Mouse (Mus musculus) urinary bladder, adult 2 months (tissue): Measurements from ENCODE around the gene Klhl8. TPM values are rescaled to one million over a fixed set of nuclear protein-coding genes. Genes with fewer than 3 reads are reported as not detected.

Source experiments
- DNase-seq: peaks from one replicate; pipeline ENCODE4 v3.0.0; 2022; ENCODE audit warnings: low spot score
- polyA plus RNA-seq: library from polyadenylated mRNA; depleted of rRNA; stranded (reverse); fragments of >200 nt; gene quantifications from 2 replicates; pipeline ENCODE4 v1.2.3, GENCODE M21; 2012

The Klhl8 gene
- polyA plus RNA-seq, 1 experiment = 11.6 TPM

DNA sequence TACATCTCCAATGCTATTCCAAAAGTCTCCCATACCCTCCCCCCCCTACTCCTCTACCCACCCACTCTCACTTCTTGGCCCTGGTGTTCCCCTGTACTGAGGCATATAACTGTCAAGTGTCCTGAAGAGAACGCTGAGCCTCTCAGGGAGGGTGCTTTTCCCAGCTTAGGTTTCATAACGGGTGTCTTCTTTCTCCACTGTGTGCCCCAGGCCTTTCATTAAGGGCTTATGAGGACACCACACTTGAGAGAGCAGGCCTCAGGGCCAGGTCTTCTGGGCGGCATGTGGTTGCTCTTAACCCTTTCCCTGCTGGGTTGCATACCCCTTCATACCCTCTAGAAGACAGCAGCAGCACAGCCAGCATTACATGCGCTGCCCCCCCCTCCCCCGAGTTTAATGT is 64.5 kb downstream of the Klhl8 start:
- DNase-seq = no peak

DNA sequence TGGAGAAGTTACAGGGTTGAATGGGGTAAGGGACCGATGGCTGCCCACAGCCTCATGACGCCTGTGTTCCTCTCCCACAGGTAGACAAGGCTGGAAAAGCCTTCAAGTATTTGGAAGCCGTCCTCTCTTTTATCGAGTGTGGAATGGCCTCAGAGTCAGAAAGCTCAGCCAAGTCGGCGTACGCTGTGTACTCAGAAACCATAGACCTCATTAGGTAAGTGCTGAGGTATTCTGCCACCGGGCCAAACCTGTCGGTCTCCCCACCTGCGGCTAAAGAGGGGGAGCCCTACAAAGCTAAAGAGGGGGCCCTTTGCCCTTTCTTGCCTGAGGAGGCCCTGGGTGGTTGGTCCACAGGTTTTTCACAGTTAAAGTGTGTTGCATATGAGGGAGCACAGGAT is 64.9 kb downstream of the Klhl8 start:
- no peak for DNase-seq

DNA sequence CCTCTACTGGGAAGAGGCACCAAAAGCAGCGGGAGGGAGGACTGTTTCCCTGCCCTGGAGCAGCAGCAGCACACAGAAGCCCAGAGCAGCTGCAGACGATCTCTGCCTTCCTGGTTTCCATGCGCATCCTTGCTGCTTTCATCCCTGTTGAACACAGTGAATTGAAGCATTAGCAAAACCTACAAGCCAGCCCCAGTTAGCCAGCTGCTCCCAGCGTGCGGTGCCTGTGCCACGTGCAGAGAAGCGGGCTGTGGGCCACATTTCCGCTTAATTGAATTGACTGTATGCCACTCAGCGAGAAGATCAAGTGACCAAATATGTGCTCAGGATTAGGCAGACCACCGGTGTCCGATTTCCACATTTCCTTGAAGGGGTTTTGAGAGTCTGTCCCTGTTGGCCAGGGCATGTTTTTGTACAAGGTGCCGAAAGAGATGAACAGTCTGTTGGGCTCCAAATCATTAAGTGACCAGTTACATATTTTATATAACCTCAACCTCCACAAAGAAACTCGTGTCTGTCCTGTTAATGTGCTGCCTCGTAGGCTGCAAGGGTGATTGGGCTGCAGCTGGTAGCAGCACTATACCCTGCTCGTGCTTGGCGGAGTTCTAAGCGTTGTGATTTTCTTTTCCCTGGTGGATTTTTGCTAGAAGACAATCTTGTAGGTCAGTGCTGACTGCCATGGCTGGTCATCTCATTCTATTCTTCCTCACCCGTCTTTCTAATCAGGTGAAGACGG is 65.5 kb downstream of the Klhl8 start:
- no peak for DNase-seq

DNA sequence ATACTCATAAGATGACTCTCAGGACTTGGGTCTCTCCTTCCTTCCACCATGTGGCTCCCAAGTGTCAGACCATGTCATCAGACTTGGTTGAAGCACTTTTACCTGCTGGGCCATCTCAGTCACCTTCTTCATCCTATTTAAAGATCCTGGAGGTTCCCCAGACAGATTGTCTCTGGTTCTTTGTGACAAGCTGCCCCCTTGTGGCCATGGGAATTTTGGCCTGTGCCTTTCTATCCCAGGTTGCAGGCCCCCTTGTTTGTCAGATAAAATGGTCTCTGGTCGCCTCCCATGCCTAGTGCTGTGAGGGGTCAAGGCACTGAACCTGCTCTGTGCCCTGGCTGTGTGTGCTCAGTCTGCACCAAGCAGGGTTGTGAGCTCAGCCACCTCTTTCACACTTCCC is 67.1 kb downstream of the Klhl8 start:
- DNase-seq = no peak

DNA sequence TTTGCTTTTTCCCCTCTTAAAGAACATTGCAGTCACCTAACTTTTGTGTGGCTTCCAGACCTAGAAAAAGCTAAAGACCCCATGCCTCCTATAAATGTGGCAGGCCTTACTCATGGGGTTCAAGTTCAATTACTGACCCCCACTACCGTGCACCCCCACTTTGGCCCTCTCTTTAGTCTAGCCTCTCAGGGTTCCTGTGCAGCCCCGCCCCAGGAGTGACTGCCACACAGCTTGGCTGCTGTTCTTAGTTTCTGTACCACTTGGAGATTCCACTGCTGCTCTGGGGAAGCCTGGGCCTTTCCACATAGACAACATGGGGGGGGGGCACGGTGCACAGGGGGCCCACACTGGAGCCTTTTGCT is 71.8 kb downstream of the Klhl8 start:
- DNase-seq = no peak

DNA sequence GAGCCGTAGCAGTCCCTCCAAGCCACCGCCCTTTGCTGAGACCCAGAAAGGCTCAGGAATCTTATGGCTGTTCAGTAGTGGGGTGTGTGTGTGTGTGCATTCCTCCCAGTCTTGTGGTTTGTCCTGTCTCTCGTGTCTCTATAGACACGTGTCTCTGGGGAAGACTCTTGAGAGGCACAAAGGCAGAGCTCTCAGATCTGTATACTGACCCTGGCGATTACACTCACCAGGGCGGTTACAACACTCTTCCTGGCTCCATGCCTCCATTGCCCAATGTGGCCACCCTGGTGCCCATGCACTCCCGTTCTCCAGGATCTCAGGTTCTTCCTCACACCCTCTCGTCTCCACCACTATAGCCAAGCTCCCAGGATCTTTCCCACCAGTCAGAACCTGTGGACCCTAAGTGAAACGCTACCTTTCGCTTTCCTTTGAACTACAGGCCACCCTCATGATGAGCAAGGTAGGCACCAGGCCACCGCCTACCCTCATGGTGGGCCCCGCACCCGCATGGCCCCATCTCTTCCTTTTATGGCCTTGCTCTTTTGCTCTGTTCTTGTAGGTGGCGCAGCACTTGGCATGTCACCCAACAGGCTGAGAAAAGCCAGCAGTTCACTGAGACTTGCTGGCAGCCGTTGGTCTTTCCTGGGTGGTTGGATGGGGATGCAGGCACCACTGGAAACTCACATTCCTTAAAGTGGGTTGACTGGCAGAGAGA is 72.4 kb downstream of the Klhl8 start:
- no peak for DNase-seq

DNA sequence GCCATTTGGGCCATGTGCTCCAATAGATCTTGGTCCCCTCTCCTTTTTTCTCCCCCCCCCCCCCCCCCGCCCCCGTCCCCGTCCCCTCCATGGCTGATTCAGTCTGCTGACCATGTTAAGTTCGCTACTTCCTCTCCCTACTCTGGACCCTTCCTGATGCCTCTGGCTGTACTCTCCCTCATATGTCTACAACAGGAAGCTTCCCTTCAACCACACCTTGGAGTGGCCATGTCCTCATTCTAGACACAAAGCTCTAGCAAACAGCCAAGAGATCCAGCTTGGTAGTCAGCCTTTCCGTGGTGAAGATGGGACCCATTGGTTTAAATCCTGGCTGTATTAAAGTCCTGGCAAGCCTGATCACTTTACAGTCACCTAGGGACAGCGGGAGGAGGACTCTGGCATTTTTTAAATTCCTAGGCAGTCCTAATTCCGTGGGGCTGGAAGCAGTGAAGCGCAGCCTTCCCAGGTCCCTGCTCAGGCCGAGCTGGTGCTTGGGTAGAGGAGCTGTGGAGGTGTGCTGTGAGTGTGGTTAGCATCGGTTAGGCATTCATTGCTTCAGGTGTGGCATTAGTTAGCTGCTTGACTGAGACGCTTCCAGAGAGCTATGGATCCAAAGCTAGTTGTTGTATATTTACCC is 74.8 kb downstream of the Klhl8 start:
- DNase-seq = no peak

DNA sequence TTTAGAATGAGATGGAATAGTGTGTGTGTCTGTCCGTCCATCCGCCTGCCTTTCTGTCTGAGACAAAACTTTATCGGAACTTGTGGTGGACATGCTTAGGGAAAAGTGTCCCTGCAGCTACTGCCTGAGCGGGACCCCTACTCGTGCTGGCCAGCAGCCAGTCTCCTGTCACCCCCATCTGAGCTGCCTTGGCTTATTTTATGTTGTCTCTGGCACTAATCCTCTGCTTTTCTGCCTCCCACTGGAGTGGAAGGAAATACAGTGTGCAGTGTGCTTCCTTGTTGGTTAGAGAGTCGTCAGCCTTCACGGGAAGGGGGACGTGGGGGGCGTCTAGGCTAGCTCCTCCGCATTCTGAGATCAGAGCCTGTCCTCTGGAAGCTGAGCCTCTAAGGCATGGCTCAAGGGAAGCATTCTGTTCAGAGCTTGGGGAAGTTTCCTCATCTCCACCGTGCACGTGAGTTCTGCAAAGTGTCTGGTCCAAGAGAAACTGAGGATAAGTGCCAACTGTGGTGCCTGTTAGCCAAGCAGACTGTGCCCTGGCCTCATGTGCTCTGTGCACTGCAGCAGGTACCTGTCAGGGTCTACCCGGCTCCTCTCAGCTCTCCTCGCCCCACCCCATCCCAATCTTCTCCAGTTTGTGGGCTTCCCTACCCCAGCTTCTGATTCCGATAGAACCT is 75.5 kb downstream of the Klhl8 start:
- DNase-seq = no peak

DNA sequence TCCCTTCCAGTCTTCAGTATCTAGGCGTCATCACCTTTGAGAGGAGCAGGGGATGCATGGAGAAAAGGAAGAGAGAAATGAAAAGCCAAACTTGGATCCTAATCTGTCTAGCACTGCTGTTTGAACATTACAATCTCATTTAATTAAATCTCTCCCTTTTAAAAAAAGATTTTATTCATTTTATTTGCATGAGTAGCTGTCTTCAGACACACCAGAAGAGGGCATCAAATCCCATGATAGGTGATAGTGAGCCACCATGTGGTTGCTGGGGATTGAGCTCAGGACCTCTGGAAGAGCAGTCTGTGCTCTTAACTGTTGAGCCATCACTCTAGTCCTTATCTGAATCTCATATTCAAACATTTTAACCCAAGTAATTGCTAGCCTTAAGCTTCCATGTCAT is 80.2 kb downstream of the Klhl8 start:
- no peak for DNase-seq

DNA sequence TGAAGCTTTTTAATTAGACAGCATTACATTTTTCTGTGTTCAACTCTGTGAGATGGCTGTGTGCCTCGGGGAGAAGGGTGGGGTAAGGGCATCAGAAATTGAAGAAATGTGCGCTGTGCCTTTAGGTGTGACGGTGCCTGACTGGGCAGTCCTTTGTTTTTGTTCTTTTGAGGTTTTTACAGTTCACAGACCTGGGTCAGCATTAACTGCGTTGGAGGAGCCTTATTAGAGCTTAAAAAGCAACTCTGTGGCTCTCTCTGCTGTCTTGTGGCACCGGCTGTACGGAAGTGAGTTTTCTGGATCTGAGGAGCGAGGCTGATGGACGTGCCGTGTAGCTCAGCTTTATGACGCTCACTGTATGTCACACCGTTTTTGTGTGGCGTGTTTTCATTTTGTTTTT is 81.9 kb downstream of the Klhl8 start:
- no peak for DNase-seq

DNA sequence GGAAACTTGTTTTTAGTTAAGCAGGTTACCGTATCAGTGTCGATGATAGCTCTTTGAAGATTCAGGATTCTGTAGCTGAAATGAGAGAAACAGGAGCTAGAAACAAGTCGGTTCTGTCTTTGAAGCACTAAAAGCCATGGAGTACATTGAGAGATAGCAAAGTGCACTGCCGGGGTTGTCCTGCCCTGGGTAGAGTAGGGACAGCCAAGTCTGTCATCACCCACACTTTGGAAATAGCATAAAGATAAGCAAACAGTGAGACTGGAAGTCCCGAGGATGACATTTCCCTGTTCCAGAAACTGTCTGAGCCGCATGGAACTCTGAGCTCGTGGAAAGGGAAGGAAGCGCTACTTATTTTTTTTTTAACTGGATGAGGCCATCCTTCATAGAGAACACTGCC is 82.3 kb downstream of the Klhl8 start:
- DNase-seq = no peak

DNA sequence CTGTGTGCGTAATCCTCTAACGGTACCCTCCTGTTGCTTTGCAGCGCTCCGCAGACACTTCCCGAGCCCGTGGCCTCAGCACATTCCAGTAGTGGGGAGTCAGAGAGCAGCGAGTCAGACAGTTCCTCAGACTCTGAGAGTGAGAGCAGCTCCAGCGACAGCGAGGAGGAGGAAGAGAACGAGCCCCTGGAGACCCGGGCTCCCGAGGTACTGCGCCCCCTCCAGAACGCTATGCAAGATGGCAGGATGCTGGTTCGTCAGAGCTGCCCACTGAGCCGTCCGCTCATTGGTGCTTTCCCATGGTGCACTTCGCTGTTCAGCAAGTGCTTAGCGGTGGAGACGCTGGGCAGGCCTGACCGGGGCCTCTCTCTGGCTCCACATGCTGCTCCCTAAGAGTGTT is 82.8 kb downstream of the Klhl8 start:
- no peak for DNase-seq

DNA sequence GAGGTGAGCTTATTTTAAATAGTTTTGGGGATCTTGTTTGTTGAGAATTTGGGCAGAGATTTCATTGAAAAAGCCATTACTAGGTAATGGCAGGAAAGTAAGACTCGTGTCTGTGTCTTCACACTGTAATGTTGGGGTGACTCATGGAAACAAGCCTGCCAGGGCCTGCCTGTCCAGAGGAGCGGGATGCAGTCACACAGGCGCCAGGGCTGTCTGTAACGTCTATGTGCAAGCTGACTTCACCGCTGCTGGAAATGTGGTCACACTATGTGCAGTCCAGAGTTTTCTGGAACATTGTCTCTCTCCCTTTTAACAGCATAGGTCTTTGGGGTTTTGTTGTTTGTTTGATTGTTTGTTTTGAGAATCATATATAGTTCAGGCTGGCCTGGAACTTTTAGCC is 88.1 kb downstream of the Klhl8 start:
- no peak for DNase-seq

DNA sequence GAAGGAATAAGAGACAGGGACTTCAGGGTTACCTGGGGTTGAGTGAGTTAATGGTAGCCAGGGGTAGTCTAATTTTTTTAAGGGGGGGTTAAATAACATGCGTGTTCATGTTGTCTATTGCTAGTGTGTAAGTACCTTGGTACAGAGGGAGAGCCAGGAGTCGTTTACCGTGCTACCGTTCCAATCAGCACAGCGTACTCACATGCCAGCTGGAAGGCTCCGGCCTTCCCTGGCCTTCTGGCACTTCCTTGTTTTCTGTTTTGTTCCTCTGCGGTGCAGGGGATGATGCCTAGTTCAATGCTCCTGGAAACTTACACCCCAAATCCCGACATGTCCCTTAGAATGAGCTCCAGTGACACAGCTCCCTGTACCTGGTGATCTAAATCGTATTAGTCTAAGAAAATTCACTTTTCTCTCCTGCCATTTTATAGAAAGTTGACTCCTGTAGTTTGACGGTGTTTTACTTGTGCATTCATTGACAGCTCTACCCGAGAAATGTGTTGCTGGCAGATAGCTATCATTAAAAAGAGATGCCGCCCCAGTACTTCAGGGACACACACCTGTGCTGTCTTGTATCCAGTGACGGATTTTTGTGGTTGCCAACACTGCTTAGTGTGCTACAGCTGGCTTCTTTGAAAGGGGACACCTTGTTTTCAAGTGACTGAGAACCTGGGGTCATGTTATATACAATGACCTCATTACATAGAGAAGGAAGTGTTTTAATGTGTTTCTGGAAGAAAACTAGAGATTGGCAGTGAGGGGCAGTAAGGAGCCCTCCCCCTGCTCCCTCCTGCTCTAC is 89.4 kb downstream of the Klhl8 start:
- no peak for DNase-seq

DNA sequence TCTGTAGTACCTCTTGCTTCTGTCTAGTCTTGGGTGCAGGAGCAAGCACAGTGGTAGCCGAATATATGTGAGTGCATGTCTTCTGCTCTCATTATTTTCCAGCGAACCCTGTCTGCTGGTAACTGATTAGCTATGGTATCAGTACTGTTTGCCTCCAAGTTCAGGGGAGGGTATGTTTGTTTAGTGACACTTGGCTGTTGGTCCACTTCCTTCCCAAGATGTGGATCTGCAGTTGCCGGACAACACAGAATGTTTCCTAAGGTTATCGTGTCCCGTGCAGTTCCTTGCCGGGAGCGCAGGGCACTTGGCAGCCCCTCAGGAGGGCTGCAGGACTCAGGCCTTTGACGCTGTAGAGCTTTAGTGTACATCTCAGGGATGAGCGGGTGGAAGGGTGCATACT is 90.0 kb downstream of the Klhl8 start:
- no peak for DNase-seq

DNA sequence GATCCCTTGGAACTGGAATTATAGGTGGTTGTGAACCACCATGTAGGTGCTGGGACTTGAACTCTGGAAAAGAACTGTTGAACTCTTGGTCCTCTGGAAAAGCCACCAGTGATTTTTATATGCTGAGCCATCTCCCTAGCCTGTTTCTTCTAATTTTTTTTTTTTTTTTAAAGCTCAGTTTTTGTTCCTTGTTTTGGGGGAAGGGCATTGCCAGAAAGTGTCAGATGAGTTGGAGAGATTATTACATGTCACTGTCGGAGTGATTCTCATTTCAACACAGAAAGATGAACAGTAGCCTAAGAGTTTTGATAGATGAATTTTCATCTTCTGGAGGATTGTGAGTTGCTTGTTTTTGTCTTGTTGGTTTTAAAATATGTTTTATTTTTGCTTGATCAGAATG is 91.4 kb downstream of the Klhl8 start:
- no peak for DNase-seq

DNA sequence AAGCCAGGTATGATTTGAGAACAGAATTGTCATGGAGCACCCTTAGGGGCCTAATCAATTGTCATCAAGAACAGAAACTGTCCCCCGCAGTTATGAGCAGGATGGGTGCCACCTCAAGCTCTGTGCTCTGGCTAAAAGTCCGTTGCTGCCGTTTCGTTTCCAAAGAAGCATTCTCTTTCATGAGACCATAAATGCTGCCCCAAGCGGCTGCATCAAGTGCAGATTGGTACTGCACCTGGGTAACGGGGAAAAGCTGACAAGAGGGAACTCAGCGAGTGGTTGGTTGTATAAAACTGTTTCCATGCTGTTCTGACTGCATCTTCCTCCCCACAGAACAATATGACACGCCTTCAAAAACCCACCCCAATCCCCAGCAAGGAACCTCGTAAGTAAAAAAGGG is 92.5 kb downstream of the Klhl8 start:
- DNase-seq = no peak

DNA sequence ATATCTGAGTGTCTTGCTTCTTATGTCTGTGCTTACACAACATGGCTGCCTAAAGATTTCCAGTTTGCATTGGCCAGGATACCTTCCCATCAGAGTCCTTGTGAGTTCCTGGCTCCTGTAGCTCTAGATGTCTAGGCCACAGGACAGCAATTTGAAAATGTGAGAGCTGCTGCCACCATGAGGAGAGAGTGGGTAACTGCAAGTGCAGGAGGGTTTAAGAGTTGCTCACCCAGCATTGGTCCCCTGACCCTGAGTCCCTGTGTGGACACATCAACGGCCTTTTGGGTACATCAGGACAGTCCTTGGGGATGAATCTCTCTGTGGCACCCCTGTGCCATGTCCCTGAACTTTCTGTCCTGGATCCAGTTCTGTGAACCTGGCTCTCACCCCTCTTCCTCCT is 93.3 kb downstream of the Klhl8 start:
- DNase-seq = no peak

DNA sequence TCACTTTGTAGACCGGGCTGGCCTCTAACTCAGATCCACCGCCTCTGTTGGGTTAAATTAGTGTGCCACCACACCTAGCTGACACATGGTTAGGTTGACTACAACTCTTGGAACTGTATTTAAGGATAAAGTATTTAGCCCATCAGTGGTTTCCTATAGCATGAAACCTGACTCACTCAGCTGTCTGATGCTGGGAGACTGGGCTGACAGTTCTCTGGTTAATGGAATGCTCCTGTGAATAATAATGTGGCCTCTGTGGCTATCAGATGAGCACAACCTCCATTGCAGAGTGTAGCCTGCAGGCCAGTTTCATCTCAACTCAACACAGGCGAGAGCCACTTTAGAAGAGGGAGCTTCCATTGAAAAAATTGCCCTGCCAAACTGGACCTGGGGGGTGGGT is 94.3 kb downstream of the Klhl8 start:
- DNase-seq = no peak

DNA sequence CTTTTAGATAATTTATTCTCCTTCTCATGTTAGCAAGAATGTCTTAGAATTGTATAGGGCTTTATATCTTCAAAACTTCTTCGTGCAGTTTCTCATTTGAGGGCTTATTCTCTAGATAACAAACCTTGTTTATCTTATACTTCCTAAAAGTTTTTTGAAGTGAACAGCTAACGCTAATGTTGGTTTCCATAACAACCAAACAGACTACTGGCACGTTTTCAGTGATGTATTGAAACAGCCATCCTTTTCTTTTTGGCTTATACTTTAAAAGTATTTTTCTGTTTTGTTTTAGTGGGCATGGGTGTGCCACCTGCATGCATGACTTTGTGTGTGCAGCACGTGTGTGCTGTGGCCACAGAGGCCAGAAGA is 95.8 kb downstream of the Klhl8 start:
- DNase-seq = no peak

DNA sequence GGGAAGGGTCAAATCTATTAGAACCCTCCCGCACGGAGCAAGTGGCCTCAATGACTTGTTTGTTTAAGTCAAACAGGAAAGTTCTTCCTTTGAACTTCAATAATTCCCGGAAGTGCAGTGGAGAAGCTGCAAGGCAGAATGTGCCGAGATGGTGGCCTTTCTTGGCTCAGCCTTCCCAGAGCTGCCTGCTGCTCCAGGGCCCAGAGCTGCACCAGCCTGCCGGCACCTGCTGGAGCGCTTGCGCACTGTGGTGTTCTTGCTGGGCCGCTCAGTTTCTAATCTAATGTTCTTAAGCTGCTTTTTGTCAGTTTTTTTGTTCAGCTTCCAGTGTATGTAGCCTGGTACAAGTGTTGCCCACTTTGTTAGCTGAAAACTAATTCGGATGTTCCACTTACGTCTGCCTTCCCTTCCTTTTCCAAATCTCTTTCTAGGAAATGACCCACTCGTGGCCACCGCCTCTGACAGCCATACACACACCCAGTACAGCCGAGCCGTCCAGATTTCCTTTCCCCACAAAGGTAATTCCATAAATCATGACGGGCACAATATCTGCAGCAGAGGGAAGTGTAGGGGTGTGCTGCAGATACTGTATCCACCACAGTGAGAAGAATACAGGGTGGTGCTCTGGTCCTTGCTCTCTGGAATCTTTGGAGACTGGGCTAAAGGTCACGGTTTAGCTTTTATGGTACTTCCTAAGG is 96.4 kb downstream of the Klhl8 start:
- DNase-seq = no peak
